Mouse (Mus musculus): Measurements from ENCODE around the gene Ern1. TPM values are rescaled to one million over a fixed set of nuclear protein-coding genes. Genes with fewer than 3 reads are reported as not detected.

The Ern1 gene
- polyA plus RNA-seq, 2 experiments, result 2.9 to 4.6 TPM

DNA sequence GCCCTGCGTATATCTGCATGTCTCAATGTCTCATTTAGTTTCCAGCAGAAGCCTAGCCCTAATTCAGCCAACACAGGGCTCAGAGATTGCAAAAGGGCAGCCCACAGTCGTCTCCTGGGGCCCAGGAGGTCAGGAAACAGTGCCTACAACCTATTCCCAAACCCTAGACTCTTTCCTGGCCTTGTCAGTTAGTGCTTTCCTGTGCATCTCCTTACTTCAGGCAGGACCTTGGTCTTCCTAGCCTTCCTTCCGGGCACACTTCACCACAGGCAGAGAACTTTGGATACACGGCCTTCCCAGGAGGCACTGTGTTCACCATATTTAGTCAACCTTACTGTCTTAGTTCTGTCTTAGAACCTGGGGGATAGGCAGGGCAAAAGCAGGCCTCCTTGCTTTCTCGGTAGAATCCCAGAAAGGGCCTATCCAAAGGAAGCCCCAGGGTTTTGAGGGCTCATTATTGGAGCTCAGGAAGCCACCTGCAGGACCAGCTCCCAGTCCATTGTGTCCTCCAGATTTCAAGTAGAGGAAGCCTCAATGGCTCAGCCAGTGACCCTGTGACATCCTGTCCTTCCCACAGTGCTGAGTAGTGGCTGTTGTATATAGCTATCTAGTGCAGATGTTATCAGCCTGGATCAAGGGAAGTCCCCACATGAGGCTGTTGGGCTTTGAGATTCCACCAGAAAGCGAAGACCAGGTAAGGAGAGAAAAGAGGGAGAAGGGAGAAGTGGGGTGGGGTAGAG, 104.4 kb downstream of the Ern1 start:
- no peak for ATAC-seq (ENCODE audit: insufficient read depth)
- peaks cover 3 to 40% of the 10 kb centered on the region in 2 experiments; a peak in 2 of 4 replicates for H3K4me1 ChIP-seq (replicated peaks; ENCODE audit: control insufficient read depth in 2 of 2, insufficient read depth in 2 of 2, low read length in 1 of 2)
- TF ChIP-seq CTCF (IDR thresholded peaks at IDR 0.05; ENCODE audit: low read depth) (no peak), EP300 (IDR thresholded peaks at IDR 0.05; ENCODE audit: low read depth) (no peak)
- no peak overlapping the region for H3K9ac ChIP-seq (replicated peaks)
- H3K4me2 ChIP-seq (ENCODE audit: low read depth), result no peak overlapping the region
- H3K4me3 ChIP-seq (ENCODE audit: insufficient read depth in 1 of 2, low read depth in 2 of 2, low read length in 2 of 2), result no peak overlapping the region
- no peak overlapping the region for H3K27ac ChIP-seq
- H3K36me3 ChIP-seq (replicated peaks; ENCODE audit: control insufficient read depth, insufficient read depth, low read depth), result no peaks in the 10 kb centered on the region
- WGBS (ENCODE audit: insufficient replicate concordance), result 31% methylated on average over 6 of the region's 6 CpGs
- H3K9me3 ChIP-seq (ENCODE audit: control insufficient read depth, low read length), result no peaks in the 10 kb centered on the region
- no peaks in the 10 kb centered on the region for H3K27me3 ChIP-seq (ENCODE audit: control insufficient read depth, insufficient read depth, low read length)
- no peak for DNase-seq (ENCODE audit: low read depth in 3 of 3, low spot score in 3 of 3)

DNA sequence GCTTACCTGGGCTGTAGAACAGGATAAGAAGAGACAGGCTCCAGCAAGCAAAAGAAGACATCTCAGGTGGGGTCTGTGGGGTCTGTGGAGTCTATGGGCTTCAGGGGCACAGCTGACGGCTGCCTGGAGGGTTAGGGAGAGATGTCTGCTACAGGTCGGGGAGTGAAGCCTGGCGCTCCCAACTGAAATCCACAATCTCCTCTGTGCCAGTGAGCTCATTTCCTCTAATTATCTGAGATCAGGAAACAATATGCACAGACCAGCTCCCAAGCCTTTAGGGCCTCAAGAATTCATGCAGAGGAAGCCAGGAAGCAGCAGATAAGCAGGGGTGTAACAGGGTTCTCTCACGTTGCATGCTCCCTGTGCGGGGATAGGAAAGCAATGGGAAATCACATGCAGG, 105.2 kb downstream of the Ern1 start:
- H3K27ac ChIP-seq, result no peak overlapping the region
- no peaks in the 10 kb centered on the region for H3K27me3 ChIP-seq (ENCODE audit: control insufficient read depth, insufficient read depth, low read length)
- WGBS (ENCODE audit: insufficient replicate concordance), result 11% methylated on average over 5 of the region's 5 CpGs
- TF ChIP-seq EP300 (IDR thresholded peaks at IDR 0.05; ENCODE audit: low read depth) (peak; percentile 19; the same call in 1 of the 2 replicates), CTCF (IDR thresholded peaks at IDR 0.05; ENCODE audit: low read depth) (no peak)
- H3K36me3 ChIP-seq (replicated peaks; ENCODE audit: control insufficient read depth, insufficient read depth, low read depth), result no peaks in the 10 kb centered on the region
- no peaks in the 10 kb centered on the region for H3K9me3 ChIP-seq (ENCODE audit: control insufficient read depth, low read length)
- DNase-seq (ENCODE audit: low read depth in 3 of 3, low spot score in 3 of 3) (peak in 1 of 3 experiments; percentile 24), ATAC-seq (ENCODE audit: insufficient read depth) (peak; percentile 58)
- peak overlapping the region; percentile 6 to 31; a peak in 3 of 4 replicates for H3K4me3 ChIP-seq (ENCODE audit: insufficient read depth in 1 of 2, low read depth in 2 of 2, low read length in 2 of 2)
- H3K4me1 ChIP-seq (replicated peaks; ENCODE audit: control insufficient read depth in 2 of 2, insufficient read depth in 2 of 2, low read length in 1 of 2), result peaks cover 3 to 37% of the 10 kb centered on the region in 2 experiments; a peak in 2 of 4 replicates
- peak overlapping the region; percentile 32 for H3K4me2 ChIP-seq (ENCODE audit: low read depth)
- no peak overlapping the region for H3K9ac ChIP-seq (replicated peaks)

DNA sequence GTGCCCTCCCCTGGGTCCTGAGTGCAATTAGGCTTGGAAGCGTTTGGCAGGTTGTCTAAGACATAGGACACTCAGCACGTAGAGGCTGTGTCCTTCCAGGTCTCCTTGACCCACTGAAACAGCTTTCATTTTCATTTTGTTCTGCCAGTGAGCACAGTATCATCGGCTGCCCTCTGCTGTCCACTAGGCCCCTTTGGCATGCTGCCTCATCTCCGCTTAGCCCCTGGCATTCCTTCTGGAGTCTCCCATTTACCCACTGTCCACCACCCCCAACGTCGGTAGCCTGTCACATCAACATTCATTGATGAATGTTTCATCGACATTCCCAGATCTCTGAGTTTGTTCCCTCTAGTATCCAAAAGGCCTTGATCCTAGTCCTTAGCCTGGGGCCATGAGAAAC, 105.8 kb downstream of the Ern1 start:
- H3K4me3 ChIP-seq (ENCODE audit: insufficient read depth in 1 of 2, low read depth in 2 of 2, low read length in 2 of 2), result peak overlapping the region; percentile 6 to 31; a peak in 3 of 4 replicates
- no peak overlapping the region for H3K27ac ChIP-seq
- H3K9ac ChIP-seq (replicated peaks), result no peak overlapping the region; the same call in 1 of the 2 replicates
- ATAC-seq (ENCODE audit: insufficient read depth) (no peak), DNase-seq (ENCODE audit: low read depth in 3 of 3, low spot score in 3 of 3) (no peak)
- H3K9me3 ChIP-seq (ENCODE audit: control insufficient read depth, low read length), result no peaks in the 10 kb centered on the region
- H3K4me1 ChIP-seq (replicated peaks; ENCODE audit: control insufficient read depth in 2 of 2, insufficient read depth in 2 of 2, low read length in 1 of 2), result peaks cover 3 to 35% of the 10 kb centered on the region in 2 experiments; a peak in 2 of 4 replicates
- H3K27me3 ChIP-seq (ENCODE audit: control insufficient read depth, insufficient read depth, low read length), result no peaks in the 10 kb centered on the region
- TF ChIP-seq EP300 (IDR thresholded peaks at IDR 0.05; ENCODE audit: low read depth), result no peak
- TF ChIP-seq CTCF (IDR thresholded peaks at IDR 0.05; ENCODE audit: low read depth), result no peak
- WGBS (ENCODE audit: insufficient replicate concordance), result 37% methylated on average over 7 of the region's 7 CpGs
- peak overlapping the region; percentile 32 for H3K4me2 ChIP-seq (ENCODE audit: low read depth)
- no peaks in the 10 kb centered on the region for H3K36me3 ChIP-seq (replicated peaks; ENCODE audit: control insufficient read depth, insufficient read depth, low read depth)

DNA sequence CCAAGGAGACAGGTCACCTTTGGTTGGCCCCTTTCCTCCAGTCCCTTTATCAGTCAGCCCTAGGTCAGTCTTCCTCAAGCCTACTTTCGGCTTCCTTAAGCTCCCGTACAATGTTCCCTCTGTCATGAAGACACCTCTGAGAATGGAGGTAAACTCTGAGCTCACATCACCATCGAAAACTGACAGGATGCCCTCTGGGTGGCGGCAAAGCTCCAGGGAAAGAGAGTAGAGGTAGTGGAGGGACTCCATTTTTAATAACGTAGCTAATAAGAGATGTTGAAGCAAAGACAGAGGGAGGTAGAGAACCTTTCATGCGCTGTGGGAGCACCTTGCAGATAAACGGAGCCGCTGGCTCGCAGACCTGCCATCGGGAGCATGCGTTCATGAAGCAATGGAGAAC, 106.6 kb downstream of the Ern1 start:
- no peak overlapping the region for H3K9ac ChIP-seq (replicated peaks)
- 61% methylated on average over 11 of the region's 11 CpGs for WGBS (ENCODE audit: insufficient replicate concordance)
- no peaks in the 10 kb centered on the region for H3K27me3 ChIP-seq (ENCODE audit: control insufficient read depth, insufficient read depth, low read length)

DNA sequence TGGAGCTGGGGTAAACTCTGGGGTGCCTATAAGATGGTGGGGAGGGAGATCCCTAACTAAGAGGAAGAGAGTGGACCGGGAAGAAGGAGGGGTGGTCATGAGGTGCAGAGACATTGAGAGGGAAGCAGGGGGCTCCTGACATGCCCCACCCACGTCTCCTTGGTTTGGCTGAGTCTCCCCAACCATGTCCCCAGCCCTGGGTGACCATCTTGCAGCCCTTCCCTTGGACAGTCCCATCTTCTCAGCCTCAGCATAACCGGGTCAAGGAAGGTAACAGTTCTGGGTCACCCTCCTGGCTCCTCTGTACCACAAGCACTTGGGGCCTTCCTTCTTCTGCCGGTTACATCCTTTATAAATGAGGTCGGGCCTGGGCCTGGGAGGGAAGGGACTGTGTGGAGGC, 112.7 kb downstream of the Ern1 start:
- Histone ChIP-seq H3K4me2 (ENCODE audit: low read depth) (no peak overlapping the region), H3K4me3 (ENCODE audit: insufficient read depth in 1 of 2, low read depth in 2 of 2, low read length in 2 of 2) (no peak overlapping the region), H3K36me3 (replicated peaks; ENCODE audit: control insufficient read depth, insufficient read depth, low read depth) (no peaks in the 10 kb centered on the region), H3K27me3 (ENCODE audit: control insufficient read depth, insufficient read depth, low read length) (no peaks in the 10 kb centered on the region), H3K27ac (no peak overlapping the region), H3K9ac (replicated peaks) (no peak overlapping the region), H3K9me3 (ENCODE audit: control insufficient read depth, low read length) (no peaks in the 10 kb centered on the region), H3K4me1 (replicated peaks; ENCODE audit: control insufficient read depth in 2 of 2, insufficient read depth in 2 of 2, low read length in 1 of 2) (peaks cover 0 to under 1% of the 10 kb centered on the region in 2 experiments; a peak in 1 of 4 replicates)
- ATAC-seq (ENCODE audit: insufficient read depth) (no peak), DNase-seq (ENCODE audit: low read depth in 3 of 3, low spot score in 3 of 3) (no peak)
- WGBS (ENCODE audit: insufficient replicate concordance), result 46% methylated on average over 5 of the region's 5 CpGs
- TF ChIP-seq CTCF (IDR thresholded peaks at IDR 0.05; ENCODE audit: low read depth) (no peak), EP300 (IDR thresholded peaks at IDR 0.05; ENCODE audit: low read depth) (no peak)

More for the DNA sequence above, 106.6 kb downstream of the Ern1 start:
- H3K4me1 ChIP-seq (replicated peaks; ENCODE audit: control insufficient read depth in 2 of 2, insufficient read depth in 2 of 2, low read length in 1 of 2), result peaks cover 0 to 29% of the 10 kb centered on the region in 2 experiments; a peak in 2 of 4 replicates
- H3K4me3 ChIP-seq (ENCODE audit: insufficient read depth in 1 of 2, low read depth in 2 of 2, low read length in 2 of 2), result no peak overlapping the region
- ATAC-seq (ENCODE audit: insufficient read depth) (no peak), DNase-seq (ENCODE audit: low read depth in 3 of 3, low spot score in 3 of 3) (no peak)
- TF ChIP-seq CTCF (IDR thresholded peaks at IDR 0.05; ENCODE audit: low read depth) (peak; percentile 48), EP300 (IDR thresholded peaks at IDR 0.05; ENCODE audit: low read depth) (no peak)
- no peaks in the 10 kb centered on the region for H3K36me3 ChIP-seq (replicated peaks; ENCODE audit: control insufficient read depth, insufficient read depth, low read depth)
- H3K9me3 ChIP-seq (ENCODE audit: control insufficient read depth, low read length), result no peaks in the 10 kb centered on the region
- peak overlapping the region; percentile 32; the same call in 1 of the 2 replicates for H3K4me2 ChIP-seq (ENCODE audit: low read depth)
- no peak overlapping the region for H3K27ac ChIP-seq
